Mouse (Mus musculus): ENCODE measurements around the gene Tmem167. TPM values are rescaled to one million over a fixed set of nuclear protein-coding genes. Genes with fewer than 3 reads are reported as not detected.

Tmem167 gene
- polyA plus RNA-seq (2012): 2.0 and 6.1 TPM in 2 replicates

- no peak for TF ChIP-seq GATA1 (IDR thresholded peaks at IDR 0.05; ENCODE audit: low read length)
These were observed at the start of gene Tmem167, which contains the start of gene Xrcc4 for GRCm38 (mm10) chr13:90088962-90089824. Gene Tmem167 (plus strand): TSS chr13:90089123. Gene Xrcc4 (minus strand): TSS chr13:90089608.

GRCm38 (mm10) chr13:90039613-90040012, 49.3 kb upstream of the Tmem167 start:
- no peak for TF ChIP-seq GATA1 (IDR thresholded peaks at IDR 0.05; ENCODE audit: low read length)

- no peak for TF ChIP-seq GATA1 (IDR thresholded peaks at IDR 0.05; ENCODE audit: low read length)
These were observed 37.2 kb upstream of the Tmem167 start for GRCm38 (mm10) chr13:90051735-90052134.

GRCm38 (mm10) chr13:90052408-90052807, 36.5 kb upstream of the Tmem167 start:
- no peak for TF ChIP-seq GATA1 (IDR thresholded peaks at IDR 0.05; ENCODE audit: low read length)

GRCm38 (mm10) chr13:90061877-90062276, 27.0 kb upstream of the Tmem167 start:
- no peak for TF ChIP-seq GATA1 (IDR thresholded peaks at IDR 0.05; ENCODE audit: low read length)

GRCm38 (mm10) chr13:90089825-90090183, 881 bp downstream of the Tmem167 start:
- no peak for TF ChIP-seq GATA1 (IDR thresholded peaks at IDR 0.05; ENCODE audit: low read length)

- no peak for TF ChIP-seq GATA1 (IDR thresholded peaks at IDR 0.05; ENCODE audit: low read length)
These were observed 12.6 kb downstream of the Tmem167 start for GRCm38 (mm10) chr13:90101514-90101913.

GRCm38 (mm10) chr13:90106139-90106538, 17.2 kb downstream of the Tmem167 start:
- TF ChIP-seq GATA1 (IDR thresholded peaks at IDR 0.05; ENCODE audit: low read length): no peak

GRCm38 (mm10) chr13:90111681-90112080, 22.8 kb downstream of the Tmem167 start:
- no peak for TF ChIP-seq GATA1 (IDR thresholded peaks at IDR 0.05; ENCODE audit: low read length)

- no peak for TF ChIP-seq GATA1 (IDR thresholded peaks at IDR 0.05; ENCODE audit: low read length)
These were observed 47.4 kb downstream of the Tmem167 start for GRCm38 (mm10) chr13:90136156-90136910.

- no peak for TF ChIP-seq GATA1 (IDR thresholded peaks at IDR 0.05; ENCODE audit: low read length)
These were observed 52.8 kb downstream of the Tmem167 start for GRCm38 (mm10) chr13:90141681-90142080.

GRCm38 (mm10) chr13:90143245-90143644, 54.3 kb downstream of the Tmem167 start:
- TF ChIP-seq GATA1 (IDR thresholded peaks at IDR 0.05; ENCODE audit: low read length): no peak

GRCm38 (mm10) chr13:90151881-90152280, 63.0 kb downstream of the Tmem167 start:
- no peak for TF ChIP-seq GATA1 (IDR thresholded peaks at IDR 0.05; ENCODE audit: low read length)

GRCm38 (mm10) chr13:90152536-90153273, 63.8 kb downstream of the Tmem167 start:
- no peak for TF ChIP-seq GATA1 (IDR thresholded peaks at IDR 0.05; ENCODE audit: low read length)

GRCm38 (mm10) chr13:90164147-90164546, 75.2 kb downstream of the Tmem167 start:
- no peak for TF ChIP-seq GATA1 (IDR thresholded peaks at IDR 0.05; ENCODE audit: low read length)

GRCm38 (mm10) chr13:90167044-90167443, 78.1 kb downstream of the Tmem167 start:
- no peak for TF ChIP-seq GATA1 (IDR thresholded peaks at IDR 0.05; ENCODE audit: low read length)
